Mouse (Mus musculus) mouse embryonic stem cell (cell line): Measurements from ENCODE around the gene C1s1.
"Not testable (repeated sequence)": the region's sequence is repeated elsewhere in the genome, so short reads cannot be mapped to it uniquely, and the experiment has no call there.

ENCODE experiments used
- in situ Hi-C, 2 experiments: fragments of 300-500 bp; cut with MboI; formaldehyde crosslinking; loops; 1 replicate in 1 of 2; 3 replicates in 1 of 2; pipeline ENCODE4 v1.14.3; 2019 to 2020; ENCODE audit warnings: low sequenced_read_pairs in 2 of 2, low pct_unique_long_range_greater_than_20kb in 1 of 2, mixed read lengths in 1 of 2; ENCODE audit not compliant: unreplicated experiment in 1 of 2

Gene C1s1

GRCm38 (mm10) chr6:124542284-124542683, at the start of gene C1s1:
C1s1 (minus strand) TSS chr6:124542359.
- in situ Hi-C loops, result not testable (repeated sequence)

DNA sequence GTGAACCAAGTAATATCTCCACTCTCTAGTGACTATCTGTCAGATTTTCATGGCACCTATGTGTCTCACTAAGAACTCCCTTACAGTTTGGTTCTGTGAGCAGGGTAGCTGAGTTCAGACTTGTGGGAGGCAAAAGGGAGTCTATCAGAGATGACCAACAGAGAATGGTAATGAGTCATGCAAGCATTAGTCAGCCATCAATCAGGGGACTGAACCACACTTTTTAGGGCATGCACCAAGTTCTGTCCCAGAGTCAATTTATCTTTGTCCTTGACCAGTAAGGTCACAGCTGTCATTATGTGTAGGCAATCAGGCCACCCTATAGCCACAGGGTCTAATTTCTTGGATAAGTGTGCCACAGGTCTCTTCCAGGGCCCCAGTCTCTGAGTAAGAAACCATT, 46.6 kb upstream of the C1s1 start:
- in situ Hi-C loops, result no loop called here

- in situ Hi-C loops, result no loop called here
Observed at GRCm38 (mm10) chr6:124586266-124586665, 44.1 kb upstream of the C1s1 start.

GRCm38 (mm10) chr6:124585761-124586160, 43.6 kb upstream of the C1s1 start:
- in situ Hi-C loops, result no loop called here

DNA sequence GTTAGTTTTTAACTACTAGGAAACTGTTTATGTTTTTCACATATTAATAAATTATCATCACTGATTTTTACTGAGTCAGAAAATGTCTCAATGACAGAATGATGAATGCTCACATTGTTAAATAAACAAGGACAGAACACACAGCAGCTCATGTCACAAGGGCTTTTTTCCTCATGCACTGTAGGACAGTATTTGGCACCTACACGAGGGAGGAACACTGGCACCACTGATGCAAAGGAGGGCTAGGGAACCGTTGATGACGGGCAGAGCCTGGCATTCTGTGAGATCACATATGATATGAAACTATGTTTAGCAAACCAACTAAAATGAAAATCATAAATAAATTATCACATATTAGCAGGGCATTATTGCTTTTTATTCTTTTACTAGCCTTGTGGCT, 42.8 kb upstream of the C1s1 start:
- in situ Hi-C loops, result no loop called here

GRCm38 (mm10) chr6:124582231-124582630, 40.1 kb upstream of the C1s1 start:
- in situ Hi-C loops, result no loop called here

DNA sequence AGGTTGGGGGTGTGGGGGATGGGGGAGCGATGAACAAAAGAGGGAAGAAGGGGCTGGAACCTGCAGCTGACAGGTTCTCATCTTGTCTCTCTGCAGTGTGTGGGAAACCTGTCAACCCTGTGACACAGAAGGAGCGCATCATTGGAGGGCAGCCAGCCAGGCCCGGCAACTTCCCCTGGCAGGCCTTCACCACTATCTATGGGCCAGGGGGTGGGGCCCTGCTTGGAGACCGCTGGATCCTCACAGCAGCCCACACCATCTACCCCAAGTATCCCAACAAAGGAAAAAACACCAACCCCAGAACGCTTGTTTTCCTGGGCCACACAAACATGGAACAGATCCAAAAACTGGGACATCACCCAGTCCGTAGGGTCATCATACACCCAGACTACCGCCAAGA, 38.0 kb upstream of the C1s1 start:
- in situ Hi-C loops, result not testable (repeated sequence)

- in situ Hi-C loops, result not testable (repeated sequence)
Observed at GRCm38 (mm10) chr6:124575155-124575678, 33.1 kb upstream of the C1s1 start.

GRCm38 (mm10) chr6:124570026-124570425, 27.9 kb upstream of the C1s1 start, which contains the start of gene C1rb:
C1rb (plus strand) TSS chr6:124570294.
- in situ Hi-C loops, result no loop called here

GRCm38 (mm10) chr6:124561611-124562010, 19.5 kb upstream of the C1s1 start:
- in situ Hi-C loops, result not testable (repeated sequence)

GRCm38 (mm10) chr6:124561156-124561555, 19.0 kb upstream of the C1s1 start:
- in situ Hi-C loops, result not testable (repeated sequence)

DNA sequence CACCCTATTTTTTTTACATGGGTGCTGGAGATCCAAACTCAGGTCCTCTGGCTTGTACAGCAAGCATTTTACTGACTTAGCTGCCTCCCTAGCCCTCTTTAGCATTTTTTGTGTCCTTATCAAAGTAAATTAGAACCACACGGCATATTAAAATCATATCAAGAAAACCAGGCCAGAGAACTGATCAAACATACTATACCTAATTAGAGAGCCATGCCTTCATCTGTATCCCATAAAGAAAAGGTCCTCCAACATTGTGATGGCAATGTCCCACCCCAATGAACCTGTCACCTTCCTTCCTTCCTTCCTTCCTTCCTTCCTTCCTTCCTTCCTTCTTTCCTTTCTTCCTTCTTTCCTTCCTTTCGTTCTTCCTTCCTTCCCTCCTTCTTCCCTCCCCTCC, 13.8 kb upstream of the C1s1 start:
- in situ Hi-C loops, result not testable (repeated sequence)

GRCm38 (mm10) chr6:124552766-124553165, 10.6 kb upstream of the C1s1 start:
- in situ Hi-C loops, result no loop called here

GRCm38 (mm10) chr6:124549023-124549550, 6.9 kb upstream of the C1s1 start:
- in situ Hi-C loops, result no loop called here

DNA sequence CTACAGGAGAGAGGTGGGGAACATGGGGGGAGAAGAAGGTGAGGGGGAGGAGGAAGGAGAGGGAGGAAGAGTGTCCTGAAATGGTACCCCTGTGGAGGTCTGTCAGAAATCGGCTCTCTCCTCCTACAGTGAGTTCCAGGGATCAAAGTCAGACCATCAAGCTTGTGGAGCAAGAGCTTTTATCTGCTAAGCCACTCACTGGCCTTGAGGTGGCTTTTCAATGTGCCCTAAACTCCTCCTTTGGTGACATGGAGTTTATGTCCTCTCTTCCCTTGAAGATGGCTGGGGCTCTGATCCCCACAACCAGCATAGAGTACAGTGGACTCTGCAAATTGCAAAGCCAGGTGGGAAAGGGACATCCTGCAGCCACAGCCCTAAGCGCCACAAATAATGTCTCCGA, 5.8 kb upstream of the C1s1 start:
- in situ Hi-C loops, result not testable (repeated sequence)

DNA sequence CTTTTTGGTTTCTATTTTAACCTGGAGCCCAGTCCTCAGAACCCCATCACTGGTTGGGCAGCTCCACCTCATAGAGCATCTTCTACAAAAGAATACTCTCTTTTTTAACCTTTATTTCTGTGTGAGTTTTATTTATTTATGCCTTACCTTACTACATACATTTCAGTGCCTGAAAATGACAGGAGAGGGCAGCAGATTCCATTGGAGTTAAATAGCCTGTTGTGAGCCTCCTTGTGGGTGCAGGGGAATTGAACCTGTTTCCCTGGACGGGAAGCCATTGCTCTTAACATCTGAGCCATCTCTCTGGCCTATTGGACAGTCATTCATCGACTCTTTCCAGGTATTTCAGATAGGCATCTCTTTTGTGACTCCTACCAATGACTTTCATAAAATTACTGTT, 3.3 kb upstream of the C1s1 start:
- in situ Hi-C loops, result no loop called here

DNA sequence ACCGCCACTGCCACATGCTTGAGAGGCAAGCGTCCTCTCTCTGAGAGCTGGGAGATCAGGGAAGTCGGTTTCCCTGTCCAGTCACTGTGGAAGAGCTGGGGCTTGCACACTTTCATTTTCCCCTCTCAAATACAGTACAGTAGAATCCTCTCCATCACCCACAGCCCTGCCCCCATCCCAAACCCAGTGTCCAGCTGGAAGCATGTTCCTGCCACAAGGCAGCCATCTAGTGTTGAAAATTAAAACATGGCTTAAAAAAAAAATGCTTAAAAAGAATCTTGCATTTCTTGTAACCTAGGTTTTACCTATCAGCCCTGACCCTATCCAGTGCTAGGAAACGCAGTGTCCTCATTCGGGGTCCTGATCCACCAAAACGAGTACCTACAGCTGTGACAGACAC, 2.3 kb upstream of the C1s1 start:
- in situ Hi-C loops, result no loop called here

DNA sequence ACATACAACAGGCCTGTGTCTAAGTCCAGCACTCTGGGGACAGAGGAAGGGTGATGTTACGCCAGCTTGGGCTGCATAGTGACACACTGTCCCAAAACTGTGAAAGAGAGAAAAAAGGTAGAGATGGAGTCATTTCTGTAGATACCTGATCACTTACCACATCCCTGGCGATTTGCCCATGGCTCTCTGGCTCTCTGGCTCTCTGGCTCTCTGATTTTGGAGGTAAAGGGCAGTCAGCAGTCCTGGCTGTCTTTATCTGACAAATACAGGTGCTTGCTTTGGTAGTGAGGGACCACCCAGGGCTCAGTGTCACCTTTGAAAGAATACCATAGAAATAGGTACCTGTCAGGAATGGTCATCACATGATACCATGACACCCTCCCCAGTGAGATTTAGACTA, 983 bp downstream of the C1s1 start:
- in situ Hi-C loops, result not testable (repeated sequence)

GRCm38 (mm10) chr6:124536125-124536829, 5.9 kb downstream of the C1s1 start:
- in situ Hi-C loops, result not testable (repeated sequence)

GRCm38 (mm10) chr6:124531077-124531476, 11.1 kb downstream of the C1s1 start:
- in situ Hi-C loops, result no loop called here
